Mouse (Mus musculus) limb, embryonic 11.5 days (tissue): ENCODE measurements around the gene Galnt18. TPM values are rescaled to one million over a fixed set of nuclear protein-coding genes. Genes with fewer than 3 reads are reported as not detected.

Experiments
- ATAC-seq: fragments of 200-750 bp; cut with Nextera tagmentation; 2 replicates; pipeline ENCODE4 v1.8.0; 2017; ENCODE audit warnings: low read depth; ENCODE audit not compliant: insufficient number of reproducible peaks, low FRiP score, low TSS enrichment
- DNase-seq: peaks from one replicate; pipeline ENCODE4 v3.0.0-alpha.2; 2015; ENCODE audit warnings: low spot score
- H3K27ac ChIP-seq: fragments of 300-500 bp; sonication (generic); replicated peaks from 2 replicates; pipeline ENCODE4 v1.5.1; 2014; ENCODE audit warnings: low read depth, mild to moderate bottlenecking, low read length
- H3K27me3 ChIP-seq: fragments of 300-500 bp; sonication (generic); 2 replicates; pipeline ENCODE4 v1.6.1; 2014; ENCODE audit warnings: mild to moderate bottlenecking, low read length, mixed read lengths; ENCODE audit not compliant: control insufficient read depth, insufficient read depth
- H3K36me3 ChIP-seq: fragments of 300-500 bp; sonication (generic); 2 replicates; pipeline ENCODE4 v1.6.1; 2014; ENCODE audit warnings: mild to moderate bottlenecking, low read length, moderate library complexity, mixed read lengths; ENCODE audit not compliant: control insufficient read depth, insufficient read depth
- H3K4me1 ChIP-seq: fragments of 300-500 bp; sonication (generic); 2 replicates; pipeline ENCODE4 v1.6.1; 2014; ENCODE audit warnings: low read length, mixed read lengths; ENCODE audit not compliant: control insufficient read depth, insufficient read depth
- H3K4me2 ChIP-seq: fragments of 300-500 bp; sonication (generic); 2 replicates; pipeline ENCODE4 v1.6.1; 2014; ENCODE audit warnings: low read depth, mild to moderate bottlenecking, moderate library complexity; ENCODE audit not compliant: severe bottlenecking
- H3K4me3 ChIP-seq: fragments of 300-500 bp; sonication (generic); 2 replicates; pipeline ENCODE4 v1.5.1; 2014; ENCODE audit warnings: low read depth, low read length
- H3K9ac ChIP-seq: fragments of 300-500 bp; sonication (generic); 2 replicates; pipeline ENCODE4 v1.6.1; 2014; ENCODE audit warnings: mild to moderate bottlenecking, low read length
- H3K9me3 ChIP-seq: fragments of 300-500 bp; sonication (generic); 2 replicates; pipeline ENCODE4 v1.6.1; 2016; ENCODE audit warnings: low read length; ENCODE audit not compliant: control insufficient read depth
- WGBS: fragments of 180-500 bp; shearing (Covaris S2); extraction: QIAGEN DNeasy Blood & Tissue Kit; methylation state at CpG from one replicate; pipeline ENCODE4 v1.1.7; 2014; 5-methylcytosine and 5-hydroxymethylcytosine counted together
- polyA plus RNA-seq: library from polyadenylated mRNA; unstranded; fragments of >200 nt; fragmentation: Nextera tagmentation; extraction: Ambion mirVana; gene quantifications from 2 replicates; pipeline ENCODE4 v1.2.1, GENCODE M21; 2014

Galnt18 gene
- polyA plus RNA-seq, 1 experiment from 2014 or later = 7.0 TPM

- no peak overlapping the region for H3K27ac ChIP-seq
- no peaks in the 10 kb centered on the region for H3K4me1 ChIP-seq
- H3K9ac ChIP-seq = no peak overlapping the region
- H3K36me3 ChIP-seq = no peaks in the 10 kb centered on the region
- H3K9me3 ChIP-seq = no peaks in the 10 kb centered on the region
- 94% methylated on average over 5 of the region's 5 CpGs for WGBS
- H3K27me3 ChIP-seq = no peaks in the 10 kb centered on the region
- ATAC-seq (no peak), DNase-seq (no peak)
- no peak overlapping the region for H3K4me3 ChIP-seq
- no peak overlapping the region for H3K4me2 ChIP-seq
Measured at GRCm38 (mm10) chr7:111636503-111636902, 143.3 kb downstream of the Galnt18 start.

- no peak for ATAC-seq
- no peak for DNase-seq
- no peaks in the 10 kb centered on the region for H3K4me1 ChIP-seq
- no peak overlapping the region for H3K9ac ChIP-seq
- no peaks in the 10 kb centered on the region for H3K9me3 ChIP-seq
- no peak overlapping the region for H3K4me2 ChIP-seq
- no peak overlapping the region for H3K27ac ChIP-seq
- no peak overlapping the region for H3K4me3 ChIP-seq
- no peaks in the 10 kb centered on the region for H3K27me3 ChIP-seq
- WGBS = 92% methylated on average over 4 of the region's 4 CpGs
- H3K36me3 ChIP-seq = no peaks in the 10 kb centered on the region
Measured at GRCm38 (mm10) chr7:111631265-111631664, 148.5 kb downstream of the Galnt18 start.

GRCm38 (mm10) chr7:111626232-111626631 is 153.5 kb downstream of the Galnt18 start:
- 79% methylated on average over 2 of the region's 2 CpGs for WGBS
- H3K36me3 ChIP-seq = no peaks in the 10 kb centered on the region
- no peak overlapping the region for H3K27ac ChIP-seq
- H3K27me3 ChIP-seq = no peaks in the 10 kb centered on the region
- H3K9ac ChIP-seq = no peak overlapping the region
- no peak for DNase-seq
- H3K4me1 ChIP-seq = no peaks in the 10 kb centered on the region
- no peak for ATAC-seq
- no peak overlapping the region for H3K4me3 ChIP-seq
- no peaks in the 10 kb centered on the region for H3K9me3 ChIP-seq
- no peak overlapping the region for H3K4me2 ChIP-seq

- H3K4me2 ChIP-seq = no peak overlapping the region
- WGBS = 58% methylated on average over 5 of the region's 5 CpGs
Measured at GRCm38 (mm10) chr7:111625736-111626135, 154.0 kb downstream of the Galnt18 start.

GRCm38 (mm10) chr7:111616231-111616937 is 163.4 kb downstream of the Galnt18 start:
- H3K4me1 ChIP-seq = no peaks in the 10 kb centered on the region
- no peaks in the 10 kb centered on the region for H3K27me3 ChIP-seq
- DNase-seq (peak; percentile 36), ATAC-seq (no peak)
- H3K27ac ChIP-seq = no peak overlapping the region
- H3K9me3 ChIP-seq = no peaks in the 10 kb centered on the region
- no peak overlapping the region for H3K4me3 ChIP-seq
- no peaks in the 10 kb centered on the region for H3K36me3 ChIP-seq
- H3K9ac ChIP-seq = no peak overlapping the region
- 67% methylated on average over 16 of the region's 16 CpGs for WGBS
- no peak overlapping the region for H3K4me2 ChIP-seq

More at GRCm38 (mm10) chr7:111625736-111626135, 154.0 kb downstream of the Galnt18 start:
- H3K27ac ChIP-seq = no peak overlapping the region
- no peak overlapping the region for H3K9ac ChIP-seq
- no peaks in the 10 kb centered on the region for H3K36me3 ChIP-seq
- no peaks in the 10 kb centered on the region for H3K27me3 ChIP-seq
- ATAC-seq = no peak
- no peaks in the 10 kb centered on the region for H3K9me3 ChIP-seq
- no peak for DNase-seq
- no peak overlapping the region for H3K4me3 ChIP-seq
- no peaks in the 10 kb centered on the region for H3K4me1 ChIP-seq

GRCm38 (mm10) chr7:111614471-111614870 is 165.3 kb downstream of the Galnt18 start:
- H3K27me3 ChIP-seq = no peaks in the 10 kb centered on the region
- H3K4me2 ChIP-seq = no peak overlapping the region
- H3K4me3 ChIP-seq = no peak overlapping the region
- 79% methylated on average over 1 of the region's 1 CpGs for WGBS
- H3K9ac ChIP-seq = no peak overlapping the region
- no peaks in the 10 kb centered on the region for H3K9me3 ChIP-seq
- DNase-seq (no peak), ATAC-seq (no peak)
- no peaks in the 10 kb centered on the region for H3K4me1 ChIP-seq
- H3K27ac ChIP-seq = no peak overlapping the region
- no peaks in the 10 kb centered on the region for H3K36me3 ChIP-seq

- WGBS = 88% methylated on average over 2 of the region's 2 CpGs
- Histone ChIP-seq H3K4me1 (no peaks in the 10 kb centered on the region), H3K4me2 (no peak overlapping the region), H3K9ac (no peak overlapping the region), H3K9me3 (no peaks in the 10 kb centered on the region), H3K36me3 (no peaks in the 10 kb centered on the region), H3K27me3 (no peaks in the 10 kb centered on the region), H3K27ac (no peak overlapping the region), H3K4me3 (no peak overlapping the region)
- ATAC-seq (no peak), DNase-seq (no peak)
Measured at GRCm38 (mm10) chr7:111607476-111607875, 172.3 kb downstream of the Galnt18 start.

GRCm38 (mm10) chr7:111606091-111606490 is 173.7 kb downstream of the Galnt18 start:
- no peak for DNase-seq
- Histone ChIP-seq H3K4me2 (no peak overlapping the region), H3K27ac (no peak overlapping the region), H3K4me3 (no peak overlapping the region), H3K4me1 (no peaks in the 10 kb centered on the region; the same call in 1 of the 2 replicates), H3K9ac (no peak overlapping the region), H3K9me3 (no peaks in the 10 kb centered on the region), H3K27me3 (no peaks in the 10 kb centered on the region), H3K36me3 (no peaks in the 10 kb centered on the region)
- ATAC-seq = no peak
- WGBS = 89% methylated on average over 3 of the region's 3 CpGs

- Histone ChIP-seq H3K9ac (no peak overlapping the region), H3K4me3 (no peak overlapping the region), H3K4me2 (no peak overlapping the region), H3K9me3 (no peaks in the 10 kb centered on the region), H3K27ac (no peak overlapping the region), H3K36me3 (no peaks in the 10 kb centered on the region), H3K4me1 (peaks cover 2% of the 10 kb centered on the region; the same call in 1 of the 2 replicates), H3K27me3 (no peaks in the 10 kb centered on the region)
- ATAC-seq (no peak), DNase-seq (no peak)
Measured at GRCm38 (mm10) chr7:111605663-111606062, 174.1 kb downstream of the Galnt18 start.
